Mouse (Mus musculus): ENCODE data around the gene Ift122. TPM values are rescaled to one million over a fixed set of nuclear protein-coding genes. Genes with fewer than 3 reads are reported as not detected.
"Not testable (repeated sequence)": the region's sequence is repeated elsewhere in the genome, so short reads cannot be mapped to it uniquely, and the experiment has no call there.

Ift122 gene
- polyA plus RNA-seq, 1 experiment from 2014 or later, result 27.2 TPM

DNA sequence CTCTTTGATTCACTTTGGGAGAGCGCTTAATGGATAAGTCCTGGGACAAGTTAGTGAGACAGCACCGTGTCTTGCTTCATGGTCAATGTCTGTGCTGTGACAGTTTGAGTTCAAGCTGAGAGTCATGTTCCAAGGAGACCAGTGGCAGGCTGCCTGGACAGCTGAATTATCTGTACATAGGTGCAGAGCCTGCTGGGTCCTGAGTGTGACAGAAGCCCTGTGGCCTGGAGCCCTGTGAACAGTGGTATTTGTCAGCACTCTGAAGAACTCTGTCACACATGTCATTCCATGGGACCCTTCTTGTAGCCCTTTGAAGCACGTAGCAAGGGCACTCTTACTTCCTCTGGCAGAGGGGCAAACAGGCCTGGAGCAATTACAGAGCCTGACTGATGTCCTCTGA, 13.9 kb downstream of the Ift122 start:
- not testable (repeated sequence) for H3K36me3 ChIP-seq (replicated peaks; ENCODE audit: control insufficient read depth, insufficient read depth, low read depth, low read length); ATAC-seq (replicated peaks; ENCODE audit: insufficient number of reproducible peaks, low FRiP score, low TSS enrichment, low read depth); H3K4me3 ChIP-seq (ENCODE audit: low read depth, low read length); DNase-seq (ENCODE audit: low spot score); H3K4me2 ChIP-seq (ENCODE audit: low read depth, low read length); H3K4me1 ChIP-seq (ENCODE audit: control insufficient read depth, insufficient read depth, low read length); H3K9ac ChIP-seq (replicated peaks; ENCODE audit: low read length); H3K27ac ChIP-seq (replicated peaks; ENCODE audit: low read depth, low read length); H3K27me3 ChIP-seq (ENCODE audit: control insufficient read depth, insufficient read depth, low read length); H3K9me3 ChIP-seq (replicated peaks; ENCODE audit: control insufficient read depth, low read length)
- WGBS, result no CpG with 5 or more reads among the region's 3 CpGs

DNA sequence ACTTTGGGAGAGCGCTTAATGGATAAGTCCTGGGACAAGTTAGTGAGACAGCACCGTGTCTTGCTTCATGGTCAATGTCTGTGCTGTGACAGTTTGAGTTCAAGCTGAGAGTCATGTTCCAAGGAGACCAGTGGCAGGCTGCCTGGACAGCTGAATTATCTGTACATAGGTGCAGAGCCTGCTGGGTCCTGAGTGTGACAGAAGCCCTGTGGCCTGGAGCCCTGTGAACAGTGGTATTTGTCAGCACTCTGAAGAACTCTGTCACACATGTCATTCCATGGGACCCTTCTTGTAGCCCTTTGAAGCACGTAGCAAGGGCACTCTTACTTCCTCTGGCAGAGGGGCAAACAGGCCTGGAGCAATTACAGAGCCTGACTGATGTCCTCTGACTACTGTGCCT, 18.0 kb downstream of the Ift122 start:
- not testable (repeated sequence) for ATAC-seq (replicated peaks; ENCODE audit: insufficient number of reproducible peaks, low FRiP score, low TSS enrichment, low read depth); DNase-seq (ENCODE audit: low spot score); H3K9ac ChIP-seq (replicated peaks; ENCODE audit: low read length); H3K27me3 ChIP-seq (ENCODE audit: control insufficient read depth, insufficient read depth, low read length); H3K4me1 ChIP-seq (ENCODE audit: control insufficient read depth, insufficient read depth, low read length); H3K36me3 ChIP-seq (replicated peaks; ENCODE audit: control insufficient read depth, insufficient read depth, low read depth, low read length); H3K9me3 ChIP-seq (replicated peaks; ENCODE audit: control insufficient read depth, low read length); H3K4me3 ChIP-seq (ENCODE audit: low read depth, low read length); H3K4me2 ChIP-seq (ENCODE audit: low read depth, low read length); H3K27ac ChIP-seq (replicated peaks; ENCODE audit: low read depth, low read length)
- WGBS, result no CpG with 5 or more reads among the region's 3 CpGs

DNA sequence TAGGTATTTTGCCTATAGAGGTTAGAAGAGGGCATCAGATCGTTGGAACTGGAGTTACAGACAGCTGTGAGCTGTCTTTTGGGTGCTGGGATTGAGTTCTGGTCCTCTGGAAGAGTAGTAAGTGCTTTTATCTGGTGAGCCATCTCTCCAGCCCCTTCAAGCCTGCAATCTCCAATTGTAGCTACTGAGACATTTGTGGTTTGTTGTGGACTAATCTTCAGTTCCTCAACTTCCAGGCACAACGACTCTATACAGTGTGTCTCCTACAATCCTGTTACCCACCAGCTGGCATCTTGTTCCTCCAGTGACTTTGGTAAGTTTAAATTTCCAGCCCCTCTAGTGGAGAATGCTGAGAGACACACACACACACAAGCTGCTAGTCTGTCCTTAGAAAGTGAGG, 24.0 kb downstream of the Ift122 start:
- H3K4me1 ChIP-seq (ENCODE audit: control insufficient read depth, insufficient read depth, low read length), result no peaks in the 10 kb centered on the region
- H3K36me3 ChIP-seq (replicated peaks; ENCODE audit: control insufficient read depth, insufficient read depth, low read depth, low read length), result no peaks in the 10 kb centered on the region
- no peaks in the 10 kb centered on the region for H3K9me3 ChIP-seq (replicated peaks; ENCODE audit: control insufficient read depth, low read length)
- no peaks in the 10 kb centered on the region for H3K27me3 ChIP-seq (ENCODE audit: control insufficient read depth, insufficient read depth, low read length)
- H3K4me2 ChIP-seq (ENCODE audit: low read depth, low read length), result no peak overlapping the region
- no peak overlapping the region for H3K27ac ChIP-seq (replicated peaks; ENCODE audit: low read depth, low read length)
- H3K9ac ChIP-seq (replicated peaks; ENCODE audit: low read length), result no peak overlapping the region
- WGBS, result 86% methylated on average over 2 of the region's 2 CpGs
- no peak overlapping the region for H3K4me3 ChIP-seq (ENCODE audit: low read depth, low read length)
- ATAC-seq (replicated peaks; ENCODE audit: insufficient number of reproducible peaks, low FRiP score, low TSS enrichment, low read depth) (no peak), DNase-seq (ENCODE audit: low spot score) (no peak)

DNA sequence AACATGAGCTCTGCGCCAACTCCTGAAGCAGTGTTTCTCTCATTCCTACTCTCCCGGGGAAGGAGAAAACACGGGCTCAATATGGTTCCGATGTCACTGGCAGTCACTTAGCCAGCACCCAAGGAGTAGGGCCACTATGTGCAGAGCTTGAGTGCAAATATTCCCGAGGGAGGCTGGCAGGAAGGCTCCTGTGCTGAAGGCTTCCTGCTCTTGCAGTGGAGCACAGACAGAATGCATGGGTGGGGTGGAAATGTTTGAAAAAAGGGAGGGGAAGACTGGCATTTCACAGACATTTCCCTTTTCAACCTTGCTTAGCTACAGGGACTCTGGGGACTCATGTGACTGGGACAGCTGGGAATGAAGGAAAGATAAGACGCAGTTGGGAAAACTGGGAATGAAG, 25.4 kb downstream of the Ift122 start:
- Histone ChIP-seq H3K27me3 (ENCODE audit: control insufficient read depth, insufficient read depth, low read length) (no peaks in the 10 kb centered on the region), H3K27ac (replicated peaks; ENCODE audit: low read depth, low read length) (no peak overlapping the region), H3K9me3 (replicated peaks; ENCODE audit: control insufficient read depth, low read length) (no peaks in the 10 kb centered on the region), H3K4me3 (ENCODE audit: low read depth, low read length) (no peak overlapping the region), H3K4me2 (ENCODE audit: low read depth, low read length) (no peak overlapping the region), H3K9ac (replicated peaks; ENCODE audit: low read length) (no peak overlapping the region), H3K36me3 (replicated peaks; ENCODE audit: control insufficient read depth, insufficient read depth, low read depth, low read length) (no peaks in the 10 kb centered on the region), H3K4me1 (ENCODE audit: control insufficient read depth, insufficient read depth, low read length) (no peaks in the 10 kb centered on the region)
- 76% methylated on average over 6 of the region's 6 CpGs for WGBS
- ATAC-seq (replicated peaks; ENCODE audit: insufficient number of reproducible peaks, low FRiP score, low TSS enrichment, low read depth), result no peak
- DNase-seq (ENCODE audit: low spot score), result no peak

DNA sequence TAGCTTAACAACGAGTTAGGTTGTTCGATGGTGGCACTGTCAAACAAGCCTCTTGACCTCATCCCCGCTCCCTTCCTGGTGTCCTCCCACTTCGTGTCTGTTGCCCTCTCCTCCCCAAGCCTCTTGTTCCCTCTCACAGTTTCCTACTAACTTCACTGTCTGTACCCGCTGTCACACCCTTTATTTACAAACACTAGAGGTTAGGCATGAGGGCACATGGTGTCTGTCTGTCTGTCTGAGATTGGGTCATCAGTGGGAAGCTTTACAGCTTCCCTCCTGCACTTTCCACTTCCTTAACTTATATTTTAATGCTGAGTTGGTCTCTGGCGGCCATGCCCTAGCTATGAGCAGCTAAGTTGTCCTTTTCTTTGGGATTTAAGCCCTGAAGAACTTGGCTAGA, 26.5 kb downstream of the Ift122 start:
- no peak overlapping the region for H3K4me3 ChIP-seq (ENCODE audit: low read depth, low read length)
- H3K36me3 ChIP-seq (replicated peaks; ENCODE audit: control insufficient read depth, insufficient read depth, low read depth, low read length), result no peaks in the 10 kb centered on the region
- no peaks in the 10 kb centered on the region for H3K4me1 ChIP-seq (ENCODE audit: control insufficient read depth, insufficient read depth, low read length)
- WGBS, result 87% methylated on average over 6 of the region's 6 CpGs
- DNase-seq (ENCODE audit: low spot score) (no peak), ATAC-seq (replicated peaks; ENCODE audit: insufficient number of reproducible peaks, low FRiP score, low TSS enrichment, low read depth) (no peak)
- no peak overlapping the region for H3K9ac ChIP-seq (replicated peaks; ENCODE audit: low read length)
- H3K4me2 ChIP-seq (ENCODE audit: low read depth, low read length), result no peak overlapping the region
- H3K9me3 ChIP-seq (replicated peaks; ENCODE audit: control insufficient read depth, low read length), result no peaks in the 10 kb centered on the region
- H3K27me3 ChIP-seq (ENCODE audit: control insufficient read depth, insufficient read depth, low read length), result no peaks in the 10 kb centered on the region
- H3K27ac ChIP-seq (replicated peaks; ENCODE audit: low read depth, low read length), result no peak overlapping the region

DNA sequence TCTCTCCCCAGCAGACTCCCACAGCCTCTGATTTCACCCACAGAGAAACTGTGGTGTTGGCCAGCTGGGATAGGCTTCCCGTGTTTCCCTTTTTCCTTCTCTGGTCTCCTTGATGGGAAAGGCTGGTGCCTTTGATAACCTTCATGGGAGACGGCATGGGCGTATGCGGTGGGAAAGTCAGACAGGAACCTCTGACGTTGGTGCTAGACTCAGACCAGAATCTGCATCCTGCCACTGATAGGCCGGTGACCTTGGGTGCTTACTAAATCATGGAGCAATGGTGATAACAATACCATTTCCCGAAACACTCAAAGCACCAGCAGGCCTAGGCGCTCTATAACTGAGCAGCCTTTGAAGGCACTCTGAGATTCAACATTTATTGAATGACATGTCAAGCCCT, 27.5 kb downstream of the Ift122 start:
- Histone ChIP-seq H3K27me3 (ENCODE audit: control insufficient read depth, insufficient read depth, low read length) (no peaks in the 10 kb centered on the region), H3K4me2 (ENCODE audit: low read depth, low read length) (no peak overlapping the region), H3K4me3 (ENCODE audit: low read depth, low read length) (no peak overlapping the region), H3K9ac (replicated peaks; ENCODE audit: low read length) (no peak overlapping the region), H3K27ac (replicated peaks; ENCODE audit: low read depth, low read length) (no peak overlapping the region), H3K36me3 (replicated peaks; ENCODE audit: control insufficient read depth, insufficient read depth, low read depth, low read length) (no peaks in the 10 kb centered on the region), H3K9me3 (replicated peaks; ENCODE audit: control insufficient read depth, low read length) (no peaks in the 10 kb centered on the region), H3K4me1 (ENCODE audit: control insufficient read depth, insufficient read depth, low read length) (no peaks in the 10 kb centered on the region)
- ATAC-seq (replicated peaks; ENCODE audit: insufficient number of reproducible peaks, low FRiP score, low TSS enrichment, low read depth), result no peak
- DNase-seq (ENCODE audit: low spot score), result no peak
- 90% methylated on average over 8 of the region's 8 CpGs for WGBS

DNA sequence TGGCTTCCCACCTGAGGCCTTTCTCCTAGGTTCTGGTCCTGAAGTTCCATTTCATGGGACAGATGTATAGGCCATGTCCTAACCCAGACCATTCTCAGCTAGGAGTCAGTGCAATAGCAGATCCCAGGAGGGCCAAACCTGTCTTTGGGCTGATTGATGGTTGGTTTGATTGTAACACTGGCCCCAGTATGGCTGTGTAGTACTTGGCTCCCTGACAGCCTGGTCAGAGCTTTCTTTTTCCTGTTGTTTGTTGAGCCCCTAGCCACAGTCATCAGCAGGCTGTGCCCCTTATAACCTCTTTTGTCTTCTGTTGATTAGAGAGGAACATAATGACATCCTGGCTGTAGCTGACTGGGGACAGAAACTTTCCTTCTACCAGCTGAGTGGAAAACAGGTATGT, 30.7 kb downstream of the Ift122 start:
- Histone ChIP-seq H3K27me3 (ENCODE audit: control insufficient read depth, insufficient read depth, low read length) (no peaks in the 10 kb centered on the region), H3K4me1 (ENCODE audit: control insufficient read depth, insufficient read depth, low read length) (no peaks in the 10 kb centered on the region), H3K9ac (replicated peaks; ENCODE audit: low read length) (no peak overlapping the region), H3K27ac (replicated peaks; ENCODE audit: low read depth, low read length) (no peak overlapping the region), H3K9me3 (replicated peaks; ENCODE audit: control insufficient read depth, low read length) (no peaks in the 10 kb centered on the region), H3K4me3 (ENCODE audit: low read depth, low read length) (no peak overlapping the region), H3K36me3 (replicated peaks; ENCODE audit: control insufficient read depth, insufficient read depth, low read depth, low read length) (peaks cover 3% of the 10 kb centered on the region; the same call in 1 of the 2 replicates), H3K4me2 (ENCODE audit: low read depth, low read length) (no peak overlapping the region)
- ATAC-seq (replicated peaks; ENCODE audit: insufficient number of reproducible peaks, low FRiP score, low TSS enrichment, low read depth), result no peak
- no peak for DNase-seq (ENCODE audit: low spot score)

DNA sequence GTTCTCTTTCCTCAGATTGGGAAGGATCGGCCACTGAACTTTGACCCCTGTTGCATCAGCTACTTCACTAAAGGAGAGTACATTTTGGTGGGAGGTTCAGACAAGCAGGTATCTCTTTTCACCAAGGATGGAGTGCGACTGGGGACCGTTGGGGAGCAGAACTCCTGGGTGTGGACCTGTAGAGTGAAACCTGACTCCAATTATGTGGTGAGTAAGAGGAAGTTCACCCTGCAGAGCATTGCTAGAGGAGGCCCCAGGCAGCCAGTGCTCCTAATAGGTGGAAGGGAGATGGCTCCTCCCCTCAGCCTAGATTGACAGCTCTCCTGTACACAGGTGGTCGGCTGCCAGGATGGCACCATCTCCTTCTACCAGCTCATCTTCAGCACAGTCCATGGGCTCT, 33.6 kb downstream of the Ift122 start:
- no peak for ATAC-seq (replicated peaks; ENCODE audit: insufficient number of reproducible peaks, low FRiP score, low TSS enrichment, low read depth)
- Histone ChIP-seq H3K4me3 (ENCODE audit: low read depth, low read length) (no peak overlapping the region), H3K27me3 (ENCODE audit: control insufficient read depth, insufficient read depth, low read length) (no peaks in the 10 kb centered on the region), H3K9me3 (replicated peaks; ENCODE audit: control insufficient read depth, low read length) (no peaks in the 10 kb centered on the region), H3K27ac (replicated peaks; ENCODE audit: low read depth, low read length) (no peak overlapping the region), H3K4me1 (ENCODE audit: control insufficient read depth, insufficient read depth, low read length) (no peaks in the 10 kb centered on the region), H3K9ac (replicated peaks; ENCODE audit: low read length) (no peak overlapping the region), H3K36me3 (replicated peaks; ENCODE audit: control insufficient read depth, insufficient read depth, low read depth, low read length) (peaks cover 3% of the 10 kb centered on the region; the same call in 1 of the 2 replicates), H3K4me2 (ENCODE audit: low read depth, low read length) (no peak overlapping the region)
- 67% methylated on average over 4 of the region's 4 CpGs for WGBS
- DNase-seq (ENCODE audit: low spot score), result no peak
